Mouse (Mus musculus) forebrain, embryonic 10.5 days (tissue): ENCODE data around the gene Pycr2. TPM values are rescaled to one million over a fixed set of nuclear protein-coding genes. Genes with fewer than 3 reads are reported as not detected.

ENCODE experiments used
- DNase-seq: peaks from one replicate; pipeline ENCODE4 v3.0.0-alpha.2; 2017; ENCODE audit warnings: low spot score; ENCODE audit errors: extremely low spot score
- H3K27ac ChIP-seq: fragments of 300-500 bp; sonication (generic); 2 replicates; pipeline ENCODE4 v1.5.1; 2016; ENCODE audit warnings: mild to moderate bottlenecking
- H3K27me3 ChIP-seq: fragments of 300-500 bp; sonication (generic); 2 replicates; pipeline ENCODE4 v1.6.1; 2016; ENCODE audit warnings: mild to moderate bottlenecking; ENCODE audit not compliant: poor library complexity, severe bottlenecking
- H3K36me3 ChIP-seq: fragments of 300-500 bp; sonication (generic); replicated peaks from 2 replicates; pipeline ENCODE4 v1.6.1; 2016; ENCODE audit warnings: mild to moderate bottlenecking, moderate library complexity
- H3K4me1 ChIP-seq: fragments of 300-500 bp; sonication (generic); 2 replicates; pipeline ENCODE4 v1.6.1; 2016
- H3K4me3 ChIP-seq: fragments of 300-500 bp; sonication (generic); 2 replicates; pipeline ENCODE4 v1.5.1; 2016; ENCODE audit warnings: mild to moderate bottlenecking, moderate library complexity
- H3K9me3 ChIP-seq: fragments of 300-500 bp; sonication (generic); 2 replicates; pipeline ENCODE4 v1.6.1; 2016; ENCODE audit warnings: mild to moderate bottlenecking, moderate library complexity
- WGBS: fragments of 180-500 bp; shearing (Covaris S2); methylation state at CpG from one replicate; pipeline ENCODE4 v1.1.7; 2016; 5-methylcytosine and 5-hydroxymethylcytosine counted together
- polyA plus RNA-seq: library from polyadenylated mRNA; unstranded; fragments of >200 nt; fragmentation: Nextera tagmentation; extraction: Ambion mirVana; gene quantifications from 2 replicates; pipeline ENCODE4 v1.2.1, GENCODE M21; 2016

The Pycr2 gene
- polyA plus RNA-seq, 1 experiment from 2014 or later: 153 TPM

DNA sequence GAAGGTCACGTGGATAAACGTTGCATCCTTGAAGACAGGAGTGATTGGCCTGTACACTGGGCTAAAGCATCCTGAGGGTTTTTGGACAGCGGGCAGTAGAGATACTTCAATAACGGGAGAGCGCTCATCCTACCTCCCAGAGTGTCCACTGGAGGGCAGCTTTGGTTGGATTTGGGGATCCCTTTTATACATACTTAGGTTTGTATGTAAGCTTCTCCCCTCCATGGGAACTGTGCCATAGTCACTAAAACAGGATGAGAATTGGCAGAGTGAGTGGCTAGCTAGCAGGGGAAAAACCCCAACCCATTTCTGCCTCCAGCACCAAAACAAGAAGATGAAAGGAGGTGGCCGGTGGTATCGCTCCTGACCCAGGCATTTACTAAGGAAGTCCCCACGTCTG is 7.0 kb downstream of the Pycr2 start:
- H3K27ac ChIP-seq: no peak overlapping the region
- peaks cover 16% of the 10 kb centered on the region for H3K4me1 ChIP-seq
- no peaks in the 10 kb centered on the region for H3K9me3 ChIP-seq
- DNase-seq: no peak
- H3K27me3 ChIP-seq: no peaks in the 10 kb centered on the region
- WGBS: 53% methylated on average over 8 of the region's 8 CpGs
- no peak overlapping the region for H3K4me3 ChIP-seq
- H3K36me3 ChIP-seq: peaks cover 36% of the 10 kb centered on the region

DNA sequence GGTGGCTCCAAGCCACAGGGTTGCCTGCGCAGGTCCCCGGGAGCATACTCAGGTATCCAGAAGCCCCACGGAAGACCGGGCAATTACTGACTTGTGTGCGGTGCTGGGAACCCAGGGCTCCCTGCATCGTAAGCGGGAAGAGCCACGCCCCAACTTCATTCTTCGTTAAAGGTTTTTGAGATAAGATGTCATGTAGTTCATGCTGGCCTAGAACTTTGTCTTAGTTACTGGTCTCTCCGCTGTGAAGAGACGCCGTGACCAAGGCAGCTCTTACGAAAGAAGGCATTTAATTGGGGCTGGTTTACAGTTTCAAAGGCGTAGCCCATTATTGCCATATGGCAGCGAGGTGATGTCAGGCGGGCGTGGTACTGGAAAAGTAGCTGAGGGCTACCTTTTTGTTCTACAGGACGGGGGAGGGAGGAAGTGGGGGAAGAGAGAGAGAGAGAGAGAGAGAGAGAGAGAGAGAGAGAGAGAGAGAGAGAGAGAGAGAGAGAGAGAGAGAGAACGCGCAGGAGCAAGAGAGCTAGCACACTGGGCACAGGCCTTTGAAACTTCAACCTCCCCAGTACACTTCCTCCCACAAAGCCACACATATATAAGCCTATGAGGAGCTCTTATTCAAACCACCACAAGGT is 7.7 kb downstream of the Pycr2 start:
- Histone ChIP-seq H3K27ac (no peak overlapping the region), H3K36me3 (peaks cover 30% of the 10 kb centered on the region), H3K27me3 (no peaks in the 10 kb centered on the region), H3K4me3 (peak overlapping the region; percentile 12; the same call in 1 of the 2 replicates), H3K4me1 (peaks cover 10% of the 10 kb centered on the region), H3K9me3 (no peaks in the 10 kb centered on the region)
- 64% methylated on average over 20 of the region's 20 CpGs for WGBS
- DNase-seq: no peak

DNA sequence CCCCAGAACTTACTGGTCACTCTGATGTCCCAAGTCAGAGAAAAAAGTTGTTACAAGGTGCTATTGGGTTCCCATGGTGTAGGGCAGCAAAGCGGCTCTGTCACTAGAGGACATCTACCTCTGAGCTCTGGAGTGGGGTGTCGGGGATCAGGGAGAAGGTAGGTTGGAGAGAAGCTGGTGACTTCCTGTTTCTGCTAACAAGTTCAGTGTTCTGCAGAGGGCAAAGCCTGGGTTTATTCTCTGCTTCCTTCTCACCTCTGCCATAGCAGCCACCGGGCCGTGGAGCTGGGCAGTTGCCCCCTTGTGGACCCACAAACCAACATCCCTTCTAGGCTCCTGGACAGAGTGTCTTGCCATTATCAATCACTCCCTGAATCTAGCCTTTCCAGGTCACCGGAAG is 8.7 kb downstream of the Pycr2 start:
- H3K27ac ChIP-seq: no peak overlapping the region
- no peak for DNase-seq
- H3K36me3 ChIP-seq: peaks cover 20% of the 10 kb centered on the region
- 91% methylated on average over 5 of the region's 5 CpGs for WGBS
- H3K4me3 ChIP-seq: no peak overlapping the region
- no peaks in the 10 kb centered on the region for H3K9me3 ChIP-seq
- peaks cover 10% of the 10 kb centered on the region for H3K4me1 ChIP-seq
- H3K27me3 ChIP-seq: no peaks in the 10 kb centered on the region

DNA sequence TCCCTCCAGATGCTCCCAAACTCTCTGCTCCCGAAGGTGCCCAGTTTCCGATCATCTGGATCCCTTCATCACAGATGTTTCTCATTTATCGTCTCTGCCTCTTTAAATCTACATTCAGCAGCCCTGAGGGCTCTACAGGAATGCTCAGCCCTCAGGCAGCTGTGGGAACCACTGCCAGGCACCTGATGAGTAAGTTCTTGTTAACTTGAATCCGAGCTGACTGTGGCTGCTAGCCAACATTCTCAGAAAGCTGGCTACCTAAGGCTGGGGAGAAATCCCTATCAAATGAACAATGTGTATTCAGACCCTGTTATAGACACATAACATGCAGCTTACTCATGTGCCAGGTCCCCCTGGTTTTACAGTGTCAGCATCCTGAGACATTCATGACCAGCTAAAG is 9.7 kb downstream of the Pycr2 start:
- Histone ChIP-seq H3K4me3 (no peak overlapping the region), H3K27ac (no peak overlapping the region), H3K36me3 (peaks cover 10% of the 10 kb centered on the region), H3K27me3 (no peaks in the 10 kb centered on the region), H3K4me1 (peaks cover 10% of the 10 kb centered on the region), H3K9me3 (no peaks in the 10 kb centered on the region)
- WGBS: 64% methylated on average over 4 of the region's 4 CpGs
- no peak for DNase-seq

DNA sequence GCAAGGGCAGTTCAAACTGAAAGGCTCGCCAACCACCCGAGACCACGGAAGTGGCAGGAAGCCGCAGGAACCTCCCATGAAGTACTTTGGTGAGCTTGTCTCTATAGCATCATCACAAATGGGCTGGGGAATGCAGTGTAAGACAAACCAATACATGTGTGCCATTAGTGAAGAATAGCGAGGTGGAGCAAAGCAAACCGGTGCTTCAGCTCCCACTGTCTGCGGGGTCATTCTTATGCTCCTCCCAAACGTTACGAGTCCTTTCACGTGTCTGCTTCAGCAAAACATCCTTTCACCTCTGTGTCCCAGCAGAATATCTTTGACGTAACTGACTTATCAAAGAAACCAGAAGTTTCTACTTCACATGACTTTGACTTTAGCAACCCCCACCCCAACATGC is 12.3 kb downstream of the Pycr2 start:
- H3K4me1 ChIP-seq: peaks cover 15% of the 10 kb centered on the region
- H3K4me3 ChIP-seq: no peak overlapping the region
- DNase-seq: no peak
- 89% methylated on average over 11 of the region's 11 CpGs for WGBS
- H3K27me3 ChIP-seq: no peaks in the 10 kb centered on the region
- H3K9me3 ChIP-seq: no peaks in the 10 kb centered on the region
- H3K27ac ChIP-seq: no peak overlapping the region
- no peaks in the 10 kb centered on the region for H3K36me3 ChIP-seq

DNA sequence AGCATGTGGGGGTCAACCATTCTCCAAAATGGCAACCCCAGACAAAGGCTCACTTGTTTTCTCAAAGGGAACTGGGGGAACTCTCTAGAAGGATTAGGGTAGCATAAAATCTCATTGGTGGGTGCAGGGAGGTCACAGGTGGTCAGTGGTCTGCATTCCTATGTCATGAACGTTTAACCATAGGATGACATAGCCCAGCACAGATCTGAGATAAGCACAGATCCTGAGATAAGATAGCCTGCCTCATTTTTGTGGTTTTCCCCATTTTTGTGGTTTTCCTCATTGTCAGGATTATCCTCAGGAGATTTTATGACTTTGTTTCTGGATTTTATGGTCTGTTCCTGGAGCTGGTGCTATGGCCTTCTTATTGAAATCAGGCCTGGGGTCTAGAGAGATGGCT is 13.0 kb downstream of the Pycr2 start:
- Histone ChIP-seq H3K9me3 (no peaks in the 10 kb centered on the region), H3K36me3 (no peaks in the 10 kb centered on the region), H3K4me1 (peaks cover 10% of the 10 kb centered on the region; the same call in 1 of the 2 replicates), H3K27me3 (no peaks in the 10 kb centered on the region), H3K4me3 (no peak overlapping the region), H3K27ac (no peak overlapping the region)
- WGBS: 64% methylated on average over 1 of the region's 1 CpGs
- DNase-seq: no peak

DNA sequence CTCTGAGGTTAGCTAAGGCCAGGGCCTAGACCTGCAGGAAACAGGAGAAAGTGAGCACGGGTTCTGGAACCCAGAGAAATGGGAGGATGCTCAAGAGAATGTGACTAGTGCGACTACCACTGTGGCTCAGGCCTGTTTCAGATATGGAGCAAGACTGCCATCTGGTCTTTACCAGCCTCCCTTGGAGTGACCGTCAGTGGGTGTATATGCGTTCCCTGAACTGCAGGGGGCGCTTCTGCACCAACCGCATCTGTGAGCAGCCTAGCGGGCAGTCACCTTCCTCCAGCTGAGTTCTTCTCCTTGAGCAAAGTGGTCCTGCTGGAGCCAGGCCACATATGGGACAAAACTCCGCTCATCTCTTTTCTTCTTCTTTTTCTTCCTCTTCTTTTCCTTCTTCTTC is 15.6 kb downstream of the Pycr2 start:
- DNase-seq: no peak

DNA sequence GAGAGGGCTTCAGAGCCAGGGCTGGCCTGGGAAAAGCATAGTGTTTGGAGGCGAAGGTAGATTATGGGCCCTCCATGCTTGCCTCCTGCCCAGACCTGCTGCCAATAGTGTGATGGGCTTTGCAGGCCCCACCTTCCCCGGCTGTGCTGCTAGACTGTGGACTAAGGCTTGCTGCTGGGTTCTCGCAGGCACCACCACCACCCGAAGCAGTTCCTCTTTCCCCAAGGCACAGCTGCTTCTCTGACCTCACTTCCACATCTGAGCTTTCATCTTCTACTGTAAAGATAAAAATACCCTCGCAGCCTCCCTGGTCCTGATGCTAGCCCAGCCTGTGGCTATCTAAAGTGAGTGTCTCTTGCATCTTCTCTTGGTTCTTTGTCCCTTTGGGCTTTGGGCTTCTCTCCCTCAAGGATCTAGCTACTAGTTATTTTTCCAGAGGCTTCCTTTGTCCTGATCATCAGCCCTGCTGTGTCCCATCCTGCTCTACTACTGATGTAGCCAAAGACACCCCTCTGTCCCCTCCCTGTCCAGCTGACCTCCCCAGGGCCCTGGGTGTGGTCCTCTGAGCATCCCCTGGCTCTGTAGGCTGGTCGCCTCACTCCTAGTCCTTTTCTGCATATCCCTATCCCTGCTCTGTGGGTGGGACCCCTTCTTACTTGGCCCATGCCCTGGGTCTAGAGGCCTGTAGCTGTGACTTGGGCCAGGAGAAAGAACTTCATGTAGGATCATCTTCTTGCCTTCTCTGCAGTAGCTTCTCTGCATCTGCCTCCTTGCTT is 18.4 kb downstream of the Pycr2 start:
- Histone ChIP-seq H3K36me3 (no peaks in the 10 kb centered on the region), H3K27ac (no peak overlapping the region), H3K9me3 (no peaks in the 10 kb centered on the region), H3K27me3 (no peaks in the 10 kb centered on the region), H3K4me3 (no peak overlapping the region), H3K4me1 (peaks cover 10% of the 10 kb centered on the region; the same call in 1 of the 2 replicates)
- 74% methylated on average over 6 of the region's 6 CpGs for WGBS
- DNase-seq: no peak

More for the DNA sequence above, 15.6 kb downstream of the Pycr2 start:
- Histone ChIP-seq H3K27ac (no peak overlapping the region), H3K27me3 (no peaks in the 10 kb centered on the region), H3K4me3 (no peak overlapping the region), H3K36me3 (no peaks in the 10 kb centered on the region), H3K4me1 (peaks cover 10% of the 10 kb centered on the region; the same call in 1 of the 2 replicates), H3K9me3 (no peaks in the 10 kb centered on the region)
- 32% methylated on average over 8 of the region's 8 CpGs for WGBS

DNA sequence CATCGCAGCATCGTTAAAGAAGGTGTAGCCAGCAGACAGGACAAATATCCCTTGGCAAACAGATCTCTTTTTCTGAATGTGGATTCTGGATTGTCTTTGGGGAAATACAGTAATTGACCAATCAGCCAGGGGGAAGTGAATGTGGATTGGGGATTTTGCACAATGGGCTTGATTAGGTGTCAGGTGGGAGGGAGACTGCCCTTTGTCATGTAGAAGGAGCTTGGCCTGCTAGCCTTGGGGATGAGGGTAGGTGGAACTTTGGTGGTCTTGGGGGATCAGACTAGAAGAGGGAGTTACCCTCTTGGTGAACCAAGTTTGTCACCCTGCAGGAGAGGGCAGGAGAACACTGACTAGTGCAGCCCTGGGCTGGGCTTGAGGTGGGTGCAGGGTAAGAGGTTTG is 20.6 kb downstream of the Pycr2 start:
- 39% methylated on average over 2 of the region's 2 CpGs for WGBS
- Histone ChIP-seq H3K27me3 (no peaks in the 10 kb centered on the region), H3K27ac (no peak overlapping the region), H3K36me3 (no peaks in the 10 kb centered on the region), H3K4me3 (no peak overlapping the region), H3K4me1 (0 out of 2 replicates have a peak, but pooled peaks cover under 1% of the 10 kb centered on the region), H3K9me3 (no peaks in the 10 kb centered on the region)
- no peak for DNase-seq

DNA sequence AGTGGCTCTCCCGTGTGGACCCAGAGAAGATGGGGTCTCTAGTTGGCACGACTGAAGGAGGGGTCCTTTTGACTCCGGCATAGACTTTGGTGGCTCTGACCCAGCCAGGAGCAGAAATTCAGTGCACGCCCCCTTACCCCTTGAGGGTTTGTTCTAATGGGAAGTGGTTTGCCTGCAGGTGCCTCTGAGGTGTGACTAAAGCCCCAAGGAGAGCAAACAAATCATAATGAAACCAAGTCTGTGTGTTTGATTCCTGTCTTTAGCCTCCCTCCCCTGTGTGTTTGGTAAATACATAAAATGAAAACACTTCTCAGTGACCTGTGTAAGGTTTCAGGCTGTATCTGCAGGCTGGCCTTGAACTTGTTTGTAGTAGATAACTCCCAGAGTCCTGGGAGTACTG is 22.2 kb downstream of the Pycr2 start:
- 66% methylated on average over 4 of the region's 4 CpGs for WGBS
- Histone ChIP-seq H3K4me1 (no peaks in the 10 kb centered on the region), H3K27me3 (no peaks in the 10 kb centered on the region), H3K4me3 (no peak overlapping the region), H3K36me3 (no peaks in the 10 kb centered on the region), H3K9me3 (no peaks in the 10 kb centered on the region), H3K27ac (no peak overlapping the region)
- DNase-seq: no peak

DNA sequence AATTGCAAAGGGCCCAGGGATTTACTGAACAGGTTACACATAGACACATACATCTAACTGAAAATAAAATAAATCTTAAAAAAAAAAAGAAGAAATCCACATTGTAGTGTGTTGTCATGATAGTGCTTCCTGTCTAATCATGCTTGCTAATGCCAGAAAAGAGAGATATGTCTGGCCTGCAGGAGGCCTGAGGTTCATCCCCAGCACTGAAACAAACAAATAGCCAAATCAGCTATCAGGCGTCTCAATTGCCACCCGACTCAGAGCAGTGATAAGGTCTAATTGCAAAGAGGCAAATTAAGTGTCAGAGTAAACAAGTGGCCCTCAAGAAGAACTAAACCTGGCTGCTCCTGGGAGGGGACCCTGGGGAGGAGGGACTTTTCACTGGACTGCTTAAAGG is 25.5 kb downstream of the Pycr2 start:
- H3K4me1 ChIP-seq: peaks cover 16% of the 10 kb centered on the region
- 75% methylated on average over 2 of the region's 2 CpGs for WGBS
- no peak overlapping the region for H3K27ac ChIP-seq
- no peak overlapping the region for H3K4me3 ChIP-seq
- no peak for DNase-seq
- no peaks in the 10 kb centered on the region for H3K36me3 ChIP-seq
- no peaks in the 10 kb centered on the region for H3K9me3 ChIP-seq
- H3K27me3 ChIP-seq: peaks cover 19% of the 10 kb centered on the region

DNA sequence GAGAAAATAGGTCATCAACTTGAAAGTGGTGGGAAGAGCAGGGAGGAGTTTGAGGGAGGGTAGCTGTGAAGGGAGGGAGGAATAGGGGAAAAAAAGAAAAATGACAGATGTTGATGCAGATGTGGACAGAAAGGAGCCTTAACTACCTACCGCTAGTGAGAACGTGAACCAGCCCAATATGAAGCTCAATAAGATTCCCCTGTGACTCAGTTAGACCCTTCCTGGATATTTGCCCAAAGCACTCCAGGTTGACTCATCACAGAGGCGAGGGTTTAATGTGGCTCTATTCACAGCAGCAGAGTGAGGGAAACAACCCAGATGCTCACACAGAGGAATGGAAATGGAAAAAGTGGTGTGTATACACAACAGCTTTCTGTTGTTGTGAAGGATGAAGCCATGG is 27.0 kb downstream of the Pycr2 start:
- Histone ChIP-seq H3K4me3 (no peak overlapping the region), H3K27me3 (peaks cover 34% of the 10 kb centered on the region), H3K27ac (no peak overlapping the region), H3K4me1 (peaks cover 20% of the 10 kb centered on the region), H3K36me3 (no peaks in the 10 kb centered on the region), H3K9me3 (no peaks in the 10 kb centered on the region)
- WGBS: 86% methylated on average over 3 of the region's 3 CpGs
- DNase-seq: no peak

DNA sequence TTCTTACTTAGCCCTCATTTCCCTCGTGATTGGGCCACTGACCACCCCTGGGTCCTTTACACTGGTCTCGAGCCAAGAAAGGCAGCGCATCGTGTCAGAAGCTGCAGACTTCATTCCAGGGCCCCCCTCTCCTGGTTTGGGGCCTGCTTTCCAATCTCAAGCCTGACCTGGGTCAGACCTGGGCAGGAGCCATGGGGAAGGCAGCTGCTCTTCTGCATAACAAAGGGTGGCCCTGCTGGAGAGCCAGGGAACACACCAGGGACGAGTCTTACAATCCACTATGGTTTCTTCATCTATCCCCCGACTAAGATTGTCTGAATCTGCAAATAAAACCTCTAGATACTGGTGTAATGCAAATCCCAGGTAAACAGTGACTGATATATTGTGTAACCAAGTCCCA is 29.6 kb downstream of the Pycr2 start:
- WGBS: 14% methylated on average over 6 of the region's 6 CpGs
- peaks cover 37% of the 10 kb centered on the region for H3K4me1 ChIP-seq
- H3K36me3 ChIP-seq: no peaks in the 10 kb centered on the region
- no peak overlapping the region for H3K4me3 ChIP-seq
- no peak overlapping the region for H3K27ac ChIP-seq
- DNase-seq: no peak
- peaks cover 60% of the 10 kb centered on the region for H3K27me3 ChIP-seq
- H3K9me3 ChIP-seq: no peaks in the 10 kb centered on the region
